Mouse (Mus musculus) E14TG2a.4 (cell line): ENCODE measurements around the gene Clmp.

ENCODE experiments used
- CTCF ChIP-seq: conservative IDR thresholded peaks from 2 replicates; pipeline ENCODE4 v1.5.1; 2014; ENCODE audit warnings: low read length
- POU5F1 ChIP-seq: IDR thresholded peaks from 2 replicates; pipeline ENCODE4 v1.6.1; 2014; ENCODE audit warnings: low read length, borderline replicate concordance

- no peak for TF ChIP-seq CTCF
- TF ChIP-seq POU5F1, result no peak
Observed at GRCm38 (mm10) chr9:40699194-40699593, 13.4 kb downstream of the Clmp start.
